Mouse (Mus musculus): ENCODE results near the gene Olfr553. TPM values are rescaled to one million over a fixed set of nuclear protein-coding genes. Genes with fewer than 3 reads are reported as not detected.
A peak's percentile ranks its signal among the peaks of the same experiment; 100 is the strongest.

Gene Olfr553
- polyA plus RNA-seq, 1 experiment from 2014 or later: not detected

GRCm38 (mm10) chr7:102571142-102571541, 46.9 kb downstream of the Olfr553 start, which contains the start of gene Olfr550:
TSS of gene Olfr550 (plus strand) at chr7:102571442.
- 93% methylated on average over 8 of the region's 8 CpGs for WGBS
- Histone ChIP-seq H3K27ac (no peak within 1 kb of the TSS), H3K36me3 (no peaks in the 10 kb centered on the region), H3K27me3 (ENCODE audit: insufficient read depth, poor library complexity, severe bottlenecking) (no peaks in the 10 kb centered on the region), H3K4me1 (replicated peaks) (peaks cover 5% of the 10 kb centered on the region), H3K4me3 (no peak within 1 kb of the TSS), H3K9me3 (no peaks in the 10 kb centered on the region)
- DNase-seq (ENCODE audit: low spot score): no peak

- Histone ChIP-seq H3K27ac (no peak overlapping the region), H3K27me3 (ENCODE audit: insufficient read depth, poor library complexity, severe bottlenecking) (no peaks in the 10 kb centered on the region), H3K4me3 (no peak overlapping the region), H3K4me1 (replicated peaks) (peaks cover 13% of the 10 kb centered on the region), H3K36me3 (no peaks in the 10 kb centered on the region), H3K9me3 (no peaks in the 10 kb centered on the region)
- no peak for DNase-seq (ENCODE audit: low spot score)
- WGBS: 94% methylated on average over 4 of the region's 4 CpGs
Observed at GRCm38 (mm10) chr7:102566219-102566618, 51.8 kb downstream of the Olfr553 start.

DNA sequence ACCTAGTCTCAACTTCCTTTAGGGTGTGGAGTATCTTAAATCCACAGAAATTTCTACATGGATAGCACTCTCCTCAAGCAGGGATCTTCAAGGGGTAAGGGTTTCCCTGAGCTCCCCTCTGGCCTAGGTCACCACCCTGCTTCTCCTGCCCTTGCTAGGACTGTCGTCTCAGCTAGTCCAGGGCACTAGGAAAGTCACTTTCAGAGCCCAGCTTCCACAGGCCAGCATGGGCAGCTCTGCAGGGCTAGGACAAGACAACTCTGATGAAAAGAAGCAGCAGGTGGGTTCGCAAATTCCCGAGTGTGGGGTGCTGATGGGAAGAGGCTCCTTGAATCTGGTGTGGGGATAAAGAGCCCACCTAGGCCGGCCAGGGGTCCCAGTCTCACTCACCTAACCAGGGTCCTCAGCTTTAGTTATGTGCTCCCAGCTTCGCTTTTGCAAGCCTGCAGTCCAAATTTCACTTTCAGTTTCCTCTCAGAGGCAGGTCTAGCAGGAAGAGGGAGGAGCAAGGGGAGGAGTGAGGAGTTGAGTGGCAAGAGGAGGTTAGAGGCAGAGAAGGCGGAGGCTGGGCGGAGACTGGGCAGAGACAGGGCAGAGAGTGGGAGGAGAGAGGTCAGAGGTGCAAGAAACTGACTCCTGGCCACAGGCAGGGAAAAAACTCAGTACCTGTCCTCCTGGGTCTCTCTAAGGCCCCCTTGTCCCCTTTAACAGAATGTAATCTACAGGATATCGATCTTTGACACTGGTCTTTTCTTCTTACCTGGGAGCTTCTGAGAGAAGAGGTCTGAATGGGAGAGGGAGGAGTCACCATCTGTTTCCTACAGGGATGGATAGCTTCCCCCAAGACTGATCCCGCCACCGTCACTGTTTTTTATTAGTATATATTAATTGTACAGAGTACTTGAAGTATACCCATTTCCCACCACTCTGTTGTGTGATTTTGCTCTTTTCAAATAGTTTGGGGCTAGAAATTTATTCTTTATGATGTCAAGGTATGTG, 52.7 kb downstream of the Olfr553 start, which contains the start of gene Trim21:
Gene Trim21, minus strand, starts transcription at position 488 of the 999 bp plus-strand sequence.
- H3K27me3 ChIP-seq (ENCODE audit: insufficient read depth, poor library complexity, severe bottlenecking): no peaks in the 10 kb centered on the region
- 22% methylated on average over 10 of the region's 10 CpGs for WGBS
- no peaks in the 10 kb centered on the region for H3K9me3 ChIP-seq
- H3K36me3 ChIP-seq: no peaks in the 10 kb centered on the region
- H3K4me1 ChIP-seq (replicated peaks): peaks cover 13% of the 10 kb centered on the region
- DNase-seq (ENCODE audit: low spot score): peak; percentile 63
- H3K4me3 ChIP-seq: peak within 1 kb of the TSS; percentile 55
- peak within 1 kb of the TSS; percentile 75 for H3K27ac ChIP-seq

Other genes with a start within 250 kb of the Olfr553 start
- gene Rrm1, start 176.5 kb downstream of the Olfr553 start, polyA plus RNA-seq (2016; fragmentation: Nextera tagmentation; extraction: Ambion mirVana): 213 and 259 TPM in 2 replicates
- 0.40 and 0.67 TPM in 2 replicates for gene Olfr543, start 136.5 kb downstream of the Olfr553 start, polyA plus RNA-seq (2016; fragmentation: Nextera tagmentation; extraction: Ambion mirVana)
- gene Olfr544, start 129.9 kb downstream of the Olfr553 start, polyA plus RNA-seq (2016; fragmentation: Nextera tagmentation; extraction: Ambion mirVana): 0.06 and 0.10 TPM in 2 replicates
- 0.11 and 0.29 TPM in 2 replicates for gene Olfr545, start 118.6 kb downstream of the Olfr553 start, polyA plus RNA-seq (2016; fragmentation: Nextera tagmentation; extraction: Ambion mirVana)
- not detected in 2 replicates for gene Olfr547, start 83.5 kb downstream of the Olfr553 start, polyA plus RNA-seq (2016; fragmentation: Nextera tagmentation; extraction: Ambion mirVana)
- not detected in 2 replicates for gene Olfr548-ps1, start 77.3 kb downstream of the Olfr553 start, polyA plus RNA-seq (2016; fragmentation: Nextera tagmentation; extraction: Ambion mirVana)
- gene Olfr549, start 68.3 kb downstream of the Olfr553 start, polyA plus RNA-seq (2016; fragmentation: Nextera tagmentation; extraction: Ambion mirVana): not detected in 2 replicates
- 0.37 and 0.42 TPM in 2 replicates for gene Trim21, start 52.7 kb downstream of the Olfr553 start, polyA plus RNA-seq (2016; fragmentation: Nextera tagmentation; extraction: Ambion mirVana)
- gene Olfr550, start 46.8 kb downstream of the Olfr553 start, polyA plus RNA-seq (2016; fragmentation: Nextera tagmentation; extraction: Ambion mirVana): not detected in 2 replicates
- not detected in 2 replicates for gene Olfr551, start 26.3 kb downstream of the Olfr553 start, polyA plus RNA-seq (2016; fragmentation: Nextera tagmentation; extraction: Ambion mirVana)
- gene Olfr552, start 20.4 kb downstream of the Olfr553 start, polyA plus RNA-seq (2016; fragmentation: Nextera tagmentation; extraction: Ambion mirVana): not detected in 2 replicates
- gene Olfr554, start 20.2 kb upstream of the Olfr553 start, polyA plus RNA-seq (2016; fragmentation: Nextera tagmentation; extraction: Ambion mirVana): not detected in 2 replicates
- not detected in 2 replicates for gene Olfr555, start 40.6 kb upstream of the Olfr553 start, polyA plus RNA-seq (2016; fragmentation: Nextera tagmentation; extraction: Ambion mirVana)
- gene Olfr556, start 46.7 kb upstream of the Olfr553 start, polyA plus RNA-seq (2016; fragmentation: Nextera tagmentation; extraction: Ambion mirVana): not detected in 2 replicates
- 9.6 and 9.9 TPM in 2 replicates for gene Trim68, start 69.1 kb upstream of the Olfr553 start, polyA plus RNA-seq (2016; fragmentation: Nextera tagmentation; extraction: Ambion mirVana)
- not detected in 2 replicates for gene Olfr557, start 77.7 kb upstream of the Olfr553 start, polyA plus RNA-seq (2016; fragmentation: Nextera tagmentation; extraction: Ambion mirVana)
- gene Olfr558, start 84.0 kb upstream of the Olfr553 start, polyA plus RNA-seq (2016; fragmentation: Nextera tagmentation; extraction: Ambion mirVana): 0.06 and 0.10 TPM in 2 replicates
- gene Olfr33, start 100.9 kb upstream of the Olfr553 start, polyA plus RNA-seq (2016; fragmentation: Nextera tagmentation; extraction: Ambion mirVana): not detected in 2 replicates
- gene Olfr559, start 109.3 kb upstream of the Olfr553 start, polyA plus RNA-seq (2016; fragmentation: Nextera tagmentation; extraction: Ambion mirVana): not detected in 2 replicates
- not detected in 2 replicates for gene Olfr560, start 141.1 kb upstream of the Olfr553 start, polyA plus RNA-seq (2016; fragmentation: Nextera tagmentation; extraction: Ambion mirVana)
- 0.07 TPM in 1 of 2 replicates, not detected in the other for gene Olfr78, start 141.3 kb upstream of the Olfr553 start, polyA plus RNA-seq (2016; fragmentation: Nextera tagmentation; extraction: Ambion mirVana)
- 0.24 TPM in 1 of 2 replicates, not detected in the other for gene Olfr561, start 153.0 kb upstream of the Olfr553 start, polyA plus RNA-seq (2016; fragmentation: Nextera tagmentation; extraction: Ambion mirVana)
- gene Olfr564, start 185.3 kb upstream of the Olfr553 start, polyA plus RNA-seq (2016; fragmentation: Nextera tagmentation; extraction: Ambion mirVana): not detected in 2 replicates
- not detected in 2 replicates for gene Olfr566, start 240.5 kb upstream of the Olfr553 start, polyA plus RNA-seq (2016; fragmentation: Nextera tagmentation; extraction: Ambion mirVana)

Data from hindbrain, embryonic 10.5 days (tissue).